Mouse (Mus musculus) lung, embryonic 16.5 days (tissue): ENCODE data around the gene Mgat5. TPM values are rescaled to one million over a fixed set of nuclear protein-coding genes. Genes with fewer than 3 reads are reported as not detected.

Experiments
- ATAC-seq: fragments of 200-750 bp; cut with Nextera tagmentation; 2 replicates; pipeline ENCODE4 v1.8.0; 2017; ENCODE audit warnings: low read depth, mild to moderate bottlenecking, moderate library complexity
- H3K27ac ChIP-seq: fragments of 300-500 bp; sonication (generic); 2 replicates; pipeline ENCODE4 v1.5.1; 2014; ENCODE audit warnings: mild to moderate bottlenecking, control low read depth, low read length
- H3K27me3 ChIP-seq: fragments of 300-500 bp; sonication (generic); 2 replicates; pipeline ENCODE4 v1.6.1; 2014; ENCODE audit warnings: low read depth, low read length, mixed read lengths; ENCODE audit not compliant: control insufficient read depth, insufficient read depth
- H3K36me3 ChIP-seq: fragments of 300-500 bp; sonication (generic); 2 replicates; pipeline ENCODE4 v1.6.1; 2014; ENCODE audit warnings: low read length; ENCODE audit not compliant: control insufficient read depth, insufficient read depth
- H3K4me1 ChIP-seq: fragments of 300-500 bp; sonication (generic); replicated peaks from 2 replicates; pipeline ENCODE4 v1.6.1; 2014; ENCODE audit warnings: low read length, mixed read lengths; ENCODE audit not compliant: control insufficient read depth, insufficient read depth
- H3K4me2 ChIP-seq: fragments of 300-500 bp; sonication (generic); 2 replicates; pipeline ENCODE4 v1.6.1; 2014; ENCODE audit warnings: low read depth, low read length, control low read depth
- H3K4me3 ChIP-seq: fragments of 300-500 bp; sonication (generic); 2 replicates; pipeline ENCODE4 v1.5.1; 2014; ENCODE audit warnings: mild to moderate bottlenecking, low read length, control low read depth
- H3K9ac ChIP-seq: fragments of 300-500 bp; sonication (generic); 2 replicates; pipeline ENCODE4 v1.6.1; 2014; ENCODE audit warnings: low read length, control low read depth
- H3K9me3 ChIP-seq: fragments of 300-500 bp; sonication (generic); 2 replicates; pipeline ENCODE4 v1.6.1; 2016; ENCODE audit warnings: low read length; ENCODE audit not compliant: control insufficient read depth
- WGBS: fragments of 180-500 bp; shearing (Covaris S2); extraction: QIAGEN DNeasy Blood & Tissue Kit; methylation state at CpG from one replicate; pipeline ENCODE4 v1.1.7; 2014; 5-methylcytosine and 5-hydroxymethylcytosine counted together
- polyA plus RNA-seq: library from polyadenylated mRNA; unstranded; fragments of >200 nt; fragmentation: Nextera tagmentation; extraction: Ambion mirVana; gene quantifications from 2 replicates; pipeline ENCODE4 v1.2.1, GENCODE M21; 2015

Mgat5 gene
- polyA plus RNA-seq, 1 experiment from 2014 or later = 4.1 TPM

- Histone ChIP-seq H3K36me3 (no peaks in the 10 kb centered on the region), H3K4me2 (no peak overlapping the region), H3K27me3 (no peaks in the 10 kb centered on the region), H3K4me3 (no peak overlapping the region), H3K4me1 (no peaks in the 10 kb centered on the region), H3K27ac (no peak overlapping the region), H3K9ac (no peak overlapping the region), H3K9me3 (no peaks in the 10 kb centered on the region)
- WGBS = 88% methylated on average over 13 of the region's 13 CpGs
- no peak for ATAC-seq
These were observed 111.2 kb downstream of the Mgat5 start for GRCm38 (mm10) chr1:127315763-127316627.

GRCm38 (mm10) chr1:127316651-127317050, 111.8 kb downstream of the Mgat5 start:
- Histone ChIP-seq H3K9me3 (no peaks in the 10 kb centered on the region), H3K27ac (no peak overlapping the region), H3K4me1 (0 out of 2 replicates have a peak, but pooled peaks cover 1% of the 10 kb centered on the region), H3K36me3 (no peaks in the 10 kb centered on the region), H3K4me3 (no peak overlapping the region), H3K9ac (no peak overlapping the region), H3K27me3 (no peaks in the 10 kb centered on the region), H3K4me2 (no peak overlapping the region)
- ATAC-seq = no peak
- WGBS = 79% methylated on average over 6 of the region's 6 CpGs

GRCm38 (mm10) chr1:127317541-127317940, 112.7 kb downstream of the Mgat5 start:
- ATAC-seq = no peak
- no peak overlapping the region for H3K4me3 ChIP-seq
- no peaks in the 10 kb centered on the region for H3K27me3 ChIP-seq
- no peak overlapping the region for H3K9ac ChIP-seq
- H3K4me2 ChIP-seq = no peak overlapping the region
- no peaks in the 10 kb centered on the region for H3K36me3 ChIP-seq
- H3K27ac ChIP-seq = no peak overlapping the region
- no peaks in the 10 kb centered on the region for H3K9me3 ChIP-seq
- 0 out of 2 replicates have a peak, but pooled peaks cover 3% of the 10 kb centered on the region for H3K4me1 ChIP-seq
- 78% methylated on average over 9 of the region's 9 CpGs for WGBS

GRCm38 (mm10) chr1:127318486-127318885, 113.7 kb downstream of the Mgat5 start:
- H3K9me3 ChIP-seq = no peaks in the 10 kb centered on the region
- no peak overlapping the region for H3K27ac ChIP-seq
- no peak overlapping the region for H3K9ac ChIP-seq
- H3K36me3 ChIP-seq = no peaks in the 10 kb centered on the region
- 63% methylated on average over 7 of the region's 7 CpGs for WGBS
- 0 out of 2 replicates have a peak, but pooled peaks cover 3% of the 10 kb centered on the region for H3K4me1 ChIP-seq
- no peak overlapping the region for H3K4me2 ChIP-seq
- no peak overlapping the region for H3K4me3 ChIP-seq
- no peak for ATAC-seq
- no peaks in the 10 kb centered on the region for H3K27me3 ChIP-seq

- ATAC-seq = no peak
- Histone ChIP-seq H3K9me3 (no peaks in the 10 kb centered on the region), H3K4me2 (no peak overlapping the region), H3K27me3 (no peaks in the 10 kb centered on the region), H3K36me3 (no peaks in the 10 kb centered on the region; the same call in 1 of the 2 replicates), H3K4me1 (0 out of 2 replicates have a peak, but pooled peaks cover 3% of the 10 kb centered on the region), H3K4me3 (no peak overlapping the region), H3K27ac (no peak overlapping the region), H3K9ac (no peak overlapping the region)
- 61% methylated on average over 6 of the region's 6 CpGs for WGBS
These were observed 115.0 kb downstream of the Mgat5 start for GRCm38 (mm10) chr1:127319768-127320167.

DNA sequence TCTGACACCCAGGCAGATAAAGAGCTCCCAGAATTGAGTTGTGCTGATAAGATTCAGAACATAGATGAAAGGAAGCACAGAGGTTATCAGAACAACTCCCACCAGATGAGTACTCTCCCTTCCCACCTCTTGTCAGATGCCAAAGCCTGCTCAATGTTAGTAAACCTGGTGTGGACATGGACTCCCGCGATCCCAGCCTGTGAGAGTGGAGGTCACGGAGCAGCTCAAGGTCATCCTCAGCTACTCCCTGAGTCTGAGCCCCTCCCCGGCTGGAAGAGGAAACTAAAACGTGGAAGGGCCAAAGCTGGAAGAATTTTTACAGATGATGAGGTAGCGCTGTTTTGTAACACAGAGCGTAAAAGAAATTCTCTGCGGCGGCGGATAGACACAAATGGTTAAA, 116.1 kb downstream of the Mgat5 start:
- no peaks in the 10 kb centered on the region for H3K27me3 ChIP-seq
- no peak for ATAC-seq
- H3K9me3 ChIP-seq = no peaks in the 10 kb centered on the region
- no peak overlapping the region for H3K9ac ChIP-seq
- H3K4me3 ChIP-seq = no peak overlapping the region
- no peak overlapping the region for H3K4me2 ChIP-seq
- H3K4me1 ChIP-seq = 0 out of 2 replicates have a peak, but pooled peaks cover 3% of the 10 kb centered on the region
- WGBS = 69% methylated on average over 10 of the region's 10 CpGs
- H3K27ac ChIP-seq = no peak overlapping the region
- H3K36me3 ChIP-seq = no peaks in the 10 kb centered on the region; the same call in 1 of the 2 replicates

- WGBS = 56% methylated on average over 3 of the region's 3 CpGs
- Histone ChIP-seq H3K27ac (no peak overlapping the region), H3K4me2 (no peak overlapping the region), H3K9me3 (no peaks in the 10 kb centered on the region), H3K9ac (no peak overlapping the region), H3K36me3 (no peaks in the 10 kb centered on the region; the same call in 1 of the 2 replicates), H3K4me3 (no peak overlapping the region), H3K4me1 (0 out of 2 replicates have a peak, but pooled peaks cover 3% of the 10 kb centered on the region), H3K27me3 (no peaks in the 10 kb centered on the region)
- ATAC-seq = no peak
These were observed 116.8 kb downstream of the Mgat5 start for GRCm38 (mm10) chr1:127321638-127322037.

DNA sequence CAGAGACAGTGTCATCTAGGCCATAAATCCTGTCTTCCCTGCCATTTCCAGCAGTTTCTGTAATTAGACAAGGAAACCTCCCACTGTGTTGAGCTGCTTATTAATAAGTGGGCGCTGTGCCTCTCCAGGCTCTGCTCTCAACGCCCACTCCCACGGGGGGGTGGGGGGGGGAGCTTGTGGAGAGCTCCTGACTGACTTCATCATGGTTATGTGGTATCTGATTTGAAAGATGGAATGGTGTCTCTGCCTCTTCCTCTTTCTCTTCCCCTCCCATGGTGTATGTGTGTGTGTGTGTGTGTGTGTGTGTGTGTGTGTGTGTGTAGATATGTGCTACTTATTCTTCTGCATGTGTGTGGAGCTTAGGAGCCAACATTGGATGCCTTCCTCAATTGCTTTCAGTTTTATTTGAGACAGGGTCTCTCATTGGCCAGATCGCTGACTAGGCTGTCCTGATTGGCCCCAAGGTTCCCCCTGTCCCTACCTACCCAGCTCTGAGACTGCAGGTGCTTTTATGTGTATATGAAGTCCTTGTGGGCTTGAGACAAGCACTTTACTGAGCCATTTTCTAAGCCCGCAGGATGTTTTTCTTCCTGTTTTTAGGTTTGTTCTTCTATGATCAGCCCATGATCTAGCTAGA, 117.5 kb downstream of the Mgat5 start:
- Histone ChIP-seq H3K9me3 (no peaks in the 10 kb centered on the region), H3K4me1 (0 out of 2 replicates have a peak, but pooled peaks cover 3% of the 10 kb centered on the region), H3K9ac (no peak overlapping the region), H3K4me3 (no peak overlapping the region), H3K36me3 (no peaks in the 10 kb centered on the region; the same call in 1 of the 2 replicates), H3K4me2 (no peak overlapping the region), H3K27me3 (no peaks in the 10 kb centered on the region), H3K27ac (no peak overlapping the region)
- 60% methylated on average over 5 of the region's 5 CpGs for WGBS
- no peak for ATAC-seq

DNA sequence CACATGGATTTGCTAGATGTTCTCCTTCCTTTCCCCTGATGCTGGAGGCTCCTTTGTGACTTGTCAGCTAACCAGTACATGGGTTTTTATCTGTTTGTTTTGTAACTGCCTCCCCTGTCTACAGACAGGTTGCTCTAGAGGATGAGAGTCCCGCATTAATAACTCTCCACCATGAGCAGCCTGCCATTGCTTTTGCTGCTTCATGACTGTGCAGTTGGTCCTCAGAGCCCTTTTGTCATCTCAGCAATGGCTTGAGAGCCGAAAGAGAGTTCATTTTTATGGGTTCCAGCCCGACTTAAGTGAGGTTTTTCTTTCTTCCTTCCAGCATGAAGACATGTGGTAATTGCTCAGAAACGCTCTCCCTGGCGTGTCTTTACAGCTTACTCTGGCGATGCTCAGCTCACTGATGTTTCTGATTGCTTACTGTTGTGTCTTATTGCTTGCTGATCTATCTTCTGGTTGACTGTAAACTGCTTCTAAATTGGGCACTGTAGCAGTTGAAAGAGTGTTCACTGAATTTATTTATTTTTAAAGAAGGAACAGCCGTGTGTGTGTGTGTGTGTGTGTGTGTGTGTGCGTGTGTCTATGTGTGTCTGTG, 120.9 kb downstream of the Mgat5 start:
- Histone ChIP-seq H3K4me2 (no peak overlapping the region), H3K4me1 (0 out of 2 replicates have a peak, but pooled peaks cover 3% of the 10 kb centered on the region), H3K27me3 (no peaks in the 10 kb centered on the region), H3K27ac (no peak overlapping the region), H3K9ac (no peak overlapping the region), H3K4me3 (no peak overlapping the region), H3K9me3 (no peaks in the 10 kb centered on the region), H3K36me3 (no peaks in the 10 kb centered on the region; the same call in 1 of the 2 replicates)
- no peak for ATAC-seq
- 71% methylated on average over 8 of the region's 8 CpGs for WGBS
